Mouse (Mus musculus): ENCODE results near the gene Myb.

DNA sequence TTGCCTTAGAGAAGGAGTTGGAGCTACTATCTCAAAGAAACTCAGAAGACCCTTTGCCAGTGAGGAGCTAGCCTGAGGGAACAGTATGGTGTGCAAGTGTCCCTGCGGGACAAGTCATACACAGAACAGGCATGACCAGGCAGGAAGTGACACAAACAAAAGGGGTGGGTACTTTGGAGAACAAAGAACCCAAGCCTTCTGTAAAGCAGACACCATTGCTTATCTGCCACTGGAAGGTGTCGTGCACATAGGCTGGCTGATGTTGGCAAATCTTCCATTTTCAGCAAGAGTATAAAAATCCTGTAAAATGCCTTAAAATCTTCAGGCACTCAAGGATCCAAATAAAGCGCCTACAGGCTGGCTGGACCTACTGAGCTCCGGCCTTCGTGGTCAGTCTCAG, 25.9 kb upstream of the Myb start:
- no peak for TF ChIP-seq CTCF (IDR thresholded peaks at IDR 0.05; ENCODE audit: extremely low read depth, insufficient read length, insufficient replicate concordance, low read depth, low read length)
- no peak for TF ChIP-seq POLR2A (IDR thresholded peaks at IDR 0.05; ENCODE audit: low read depth, low read length)
